Mouse (Mus musculus) R1 (cell line): ENCODE results near the gene Fosl1.
A peak's percentile ranks its signal among the peaks of the same experiment; 100 is the strongest.

ENCODE experiments used
- DNase-seq: peaks from one replicate; pipeline ENCODE4 v3.0.0-alpha.2; 2018; ENCODE audit warnings: low read depth, low spot score

The Fosl1 gene

DNA sequence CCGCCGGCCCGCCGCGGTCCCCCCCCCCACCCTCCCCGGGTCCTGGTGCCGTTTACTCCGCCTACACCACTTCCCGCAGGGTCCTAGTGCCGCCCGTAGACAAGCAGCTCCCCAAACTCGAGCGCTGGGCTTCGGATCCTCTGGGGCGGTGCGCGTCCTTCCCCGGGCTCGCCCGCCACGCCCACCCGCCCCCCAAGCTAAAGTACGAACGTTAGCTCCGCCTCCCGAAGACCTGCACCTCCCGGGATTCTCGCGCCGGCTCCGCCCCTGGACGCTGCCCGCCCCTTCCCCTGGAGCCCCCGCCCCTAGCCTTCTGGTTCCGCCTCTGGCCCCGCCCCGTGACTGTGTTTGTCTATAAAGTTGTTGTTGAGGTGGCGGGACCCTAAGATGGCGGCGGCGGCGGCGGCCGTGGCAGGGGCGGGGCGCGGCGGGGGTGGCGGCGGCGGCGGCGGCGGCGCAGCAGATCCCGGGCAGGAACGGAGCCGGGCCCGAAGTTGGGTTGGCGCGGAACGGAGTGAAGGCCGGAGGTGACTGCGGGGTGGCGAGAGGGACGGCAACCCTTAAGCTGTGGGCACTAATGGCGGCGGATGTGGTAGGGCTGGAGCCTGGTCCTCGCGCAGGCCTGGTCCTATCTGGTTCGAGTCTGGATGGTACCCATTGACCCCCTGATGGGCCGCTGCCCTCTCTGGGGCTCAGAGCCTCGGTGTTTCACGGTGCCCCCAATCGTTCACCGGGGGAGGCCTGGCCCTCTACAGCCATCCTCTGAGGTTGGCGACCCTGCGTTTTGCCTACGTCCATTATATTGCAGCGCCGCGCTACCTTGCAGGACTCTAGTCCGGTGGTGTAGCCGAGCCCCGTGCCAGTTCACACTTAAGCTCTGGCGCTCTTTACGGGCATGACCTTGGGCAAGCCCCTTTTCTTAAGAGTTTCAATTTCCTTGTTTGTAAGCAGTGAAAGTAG is 22.3 kb upstream of the Fosl1 start, which contains the start of the genes Drap1 and AI837181:
Gene Drap1 (minus strand): TSS at position 198 of the 960 bp plus-strand sequence.
Gene AI837181 (plus strand): TSS at position 363 of the 960 bp plus-strand sequence.
- peak; percentile 95 for DNase-seq

DNA sequence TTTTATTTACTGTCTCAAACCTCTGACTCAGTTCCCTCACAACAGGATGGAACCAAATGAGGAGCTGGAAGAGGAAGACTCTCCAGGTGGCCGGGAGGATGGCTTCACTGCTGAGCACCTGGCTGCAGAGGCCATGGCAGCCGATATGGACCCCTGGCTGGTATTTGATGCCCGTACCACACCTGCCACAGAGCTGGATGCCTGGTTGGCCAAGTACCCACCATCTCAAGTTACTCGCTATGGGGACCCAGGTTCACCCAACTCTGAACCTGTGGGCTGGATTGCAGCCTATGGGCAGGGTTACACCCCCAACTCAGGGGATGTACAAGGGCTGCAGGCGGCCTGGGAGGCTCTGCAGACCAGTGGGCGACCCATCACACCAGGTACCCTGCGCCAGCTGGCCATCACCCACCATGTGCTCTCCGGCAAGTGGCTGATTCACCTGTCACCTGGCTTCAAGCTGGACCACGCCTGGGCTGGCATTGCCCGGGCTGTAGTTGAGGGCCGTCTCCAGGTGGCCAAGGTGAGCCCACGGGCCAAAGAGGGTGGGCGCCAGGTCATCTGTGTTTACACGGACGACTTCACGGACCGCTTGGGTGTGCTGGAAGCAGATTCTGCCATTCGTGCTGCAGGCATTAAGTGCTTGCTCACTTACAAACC is 21.3 kb upstream of the Fosl1 start:
- no peak for DNase-seq

DNA sequence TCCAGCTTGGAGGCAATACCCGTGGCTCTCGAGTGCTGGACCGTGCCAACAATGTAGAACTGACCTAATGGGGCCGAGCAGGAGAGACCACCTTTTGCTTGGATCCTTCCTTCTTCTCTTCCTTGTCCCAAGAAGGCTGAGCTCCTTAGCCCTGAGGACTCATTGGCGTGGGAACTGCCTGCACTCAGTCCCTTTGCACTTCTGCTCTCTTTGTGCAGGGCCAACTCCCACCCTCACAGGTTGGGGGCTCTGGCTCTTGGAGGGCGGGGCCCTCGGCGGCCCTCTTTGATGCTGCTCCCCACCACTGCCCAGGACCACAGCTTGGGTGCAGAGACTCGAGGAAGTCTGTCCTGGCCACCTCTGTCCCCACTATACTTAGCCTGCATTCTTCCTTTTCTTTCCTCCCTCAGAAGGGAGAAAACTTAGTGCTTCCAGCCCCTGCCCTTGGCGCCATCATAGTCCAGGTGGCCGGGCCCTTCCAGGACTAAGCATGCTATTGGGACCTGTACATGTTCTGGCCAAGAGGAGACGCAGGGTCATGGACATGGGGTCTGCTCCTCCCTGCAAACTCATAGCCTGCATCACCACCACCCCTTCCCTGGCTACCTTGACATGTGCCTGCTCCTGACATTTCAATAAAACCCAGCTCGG is 20.6 kb upstream of the Fosl1 start:
- no peak for DNase-seq

DNA sequence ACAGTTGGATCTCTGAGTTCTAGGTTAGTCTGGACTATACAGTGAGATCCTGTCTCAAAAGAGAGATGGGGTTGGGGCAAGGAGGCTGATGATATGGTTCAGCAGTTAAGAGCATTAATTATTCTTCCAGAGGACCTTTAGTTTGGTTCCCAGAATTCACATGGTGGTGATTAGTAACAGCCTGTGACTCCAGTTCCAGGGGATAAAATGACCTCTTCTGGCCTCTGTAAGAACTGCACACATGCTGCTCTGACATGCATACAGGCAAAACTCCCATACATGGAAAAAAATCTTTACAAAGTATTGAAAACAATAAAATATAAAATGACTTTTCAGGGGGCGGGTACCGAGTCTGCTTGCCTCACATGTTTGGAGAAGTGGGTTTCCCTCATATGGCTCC is 19.3 kb upstream of the Fosl1 start:
- DNase-seq = peak; percentile 54

DNA sequence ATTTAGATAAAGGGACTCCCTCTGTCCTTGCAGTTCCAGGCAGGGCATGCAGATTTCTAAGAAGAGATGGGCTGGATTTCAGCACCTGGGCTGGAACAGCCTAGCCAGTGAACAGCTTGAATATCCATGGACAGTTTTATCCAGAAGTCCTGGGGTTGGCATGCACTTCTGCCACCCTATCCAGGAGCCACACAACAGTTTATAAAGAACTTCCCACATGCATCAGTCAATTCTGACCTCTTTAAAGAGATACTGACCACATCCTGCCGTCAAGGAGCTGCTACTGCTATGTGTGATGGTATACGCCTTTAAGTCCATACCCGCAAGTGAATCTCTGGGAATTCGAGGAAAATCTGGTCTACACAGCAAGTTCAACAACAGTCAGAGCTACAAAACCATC is 18.1 kb upstream of the Fosl1 start:
- DNase-seq = no peak

DNA sequence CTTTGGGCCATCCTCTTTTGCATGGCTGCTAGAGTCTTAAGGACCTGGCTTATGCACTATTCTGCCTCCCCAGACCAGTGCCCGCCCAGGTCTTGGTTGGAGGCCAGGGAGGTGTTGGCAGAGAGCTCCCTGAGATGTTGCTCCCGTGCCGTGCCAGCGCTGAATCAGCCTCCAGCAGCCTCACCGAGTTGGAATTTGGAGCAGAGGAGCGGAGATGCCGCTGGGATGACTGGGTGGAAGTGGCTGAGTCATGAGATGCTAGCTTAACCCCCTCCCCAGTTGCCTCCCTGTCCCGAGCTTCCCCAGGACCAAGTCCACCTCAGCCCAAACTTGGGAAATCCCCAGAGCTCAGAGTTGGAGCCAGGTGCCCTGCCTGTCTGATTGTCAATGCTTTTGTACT is 17.5 kb upstream of the Fosl1 start:
- no peak for DNase-seq

DNA sequence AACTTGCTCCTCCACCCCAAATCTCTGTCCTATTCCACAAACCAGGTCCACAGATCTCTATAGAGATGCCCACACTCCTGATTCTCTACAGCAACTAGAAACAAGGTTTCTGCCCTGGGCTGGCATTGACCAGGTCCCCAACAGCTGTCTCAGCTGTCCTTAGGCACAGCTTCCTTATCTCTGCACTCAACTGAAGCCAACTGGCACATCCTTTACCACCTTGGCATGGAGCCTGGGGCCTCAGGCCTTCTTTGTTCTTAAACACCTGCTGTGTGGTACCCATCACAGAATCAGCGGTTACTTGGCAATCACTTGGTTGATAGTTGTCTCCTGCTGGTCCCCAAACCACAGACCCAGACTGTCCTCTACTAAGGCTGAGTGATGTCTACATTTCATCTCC is 16.9 kb upstream of the Fosl1 start:
- no peak for DNase-seq

DNA sequence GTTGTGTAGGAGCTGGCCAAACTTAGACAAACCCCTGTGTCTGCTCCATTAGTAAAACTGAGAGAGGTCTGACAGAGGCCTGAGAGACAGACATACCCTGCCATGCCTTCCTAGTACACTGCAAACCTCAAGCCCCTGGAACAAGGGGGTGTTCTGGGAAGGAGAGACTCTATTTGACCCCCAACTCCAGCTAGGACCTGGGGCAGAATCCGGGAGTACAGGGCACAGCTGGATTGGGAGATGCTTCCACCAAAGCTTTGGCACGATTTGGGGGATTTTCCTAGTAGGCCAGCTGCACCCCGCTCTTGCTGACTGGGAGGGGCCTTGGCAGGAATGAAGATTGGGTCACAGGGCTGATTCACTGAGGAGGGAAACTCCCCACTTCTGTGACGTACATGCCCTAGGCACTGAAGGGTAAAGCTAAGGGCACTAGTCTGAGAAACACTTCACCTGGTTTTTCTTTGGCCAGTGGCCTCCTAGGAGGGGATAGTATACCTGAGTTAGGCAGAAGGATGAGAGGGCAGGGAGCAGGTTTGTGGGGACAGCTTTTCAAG is 15.4 kb upstream of the Fosl1 start:
- no peak for DNase-seq

DNA sequence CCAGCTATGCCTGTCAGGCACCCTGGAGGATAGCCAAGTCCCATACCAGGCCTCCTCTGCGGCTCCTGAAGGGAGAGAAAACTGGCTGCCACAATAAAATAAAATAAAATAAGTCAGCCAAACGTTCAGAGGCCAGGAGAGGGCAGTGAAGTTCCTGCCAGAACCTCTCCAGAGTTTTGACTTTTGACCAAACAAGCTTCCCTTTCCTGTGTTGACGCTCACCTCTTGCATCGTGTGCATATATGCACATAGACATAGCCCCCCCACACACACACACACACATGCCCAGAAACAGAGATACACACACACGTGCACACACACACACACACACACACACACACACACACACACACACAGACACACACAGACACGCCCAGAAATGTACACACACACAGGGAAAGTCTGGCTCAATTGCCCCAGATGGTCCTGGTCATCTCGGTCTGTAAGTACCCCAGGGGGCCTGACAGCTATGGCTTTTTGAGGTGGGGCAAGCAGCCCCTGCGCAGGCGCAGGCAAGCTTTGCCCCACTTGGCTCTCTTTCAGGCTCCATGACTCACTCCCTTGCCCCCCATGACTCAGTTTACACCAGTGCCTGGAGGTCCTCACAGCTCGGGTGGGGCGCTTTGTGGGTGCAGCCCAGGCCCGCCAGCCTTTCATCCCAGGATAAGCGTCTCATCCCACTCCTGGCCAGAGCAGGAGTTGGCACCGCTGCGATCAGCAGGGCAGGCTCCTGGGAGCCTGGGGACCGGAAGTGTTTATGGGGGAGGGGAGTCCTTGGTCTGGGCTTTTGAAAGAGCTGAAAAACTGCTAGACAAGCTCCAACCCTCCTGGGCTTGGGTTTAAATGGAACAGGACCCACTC is 14.1 kb upstream of the Fosl1 start:
- DNase-seq = peak; percentile 78

DNA sequence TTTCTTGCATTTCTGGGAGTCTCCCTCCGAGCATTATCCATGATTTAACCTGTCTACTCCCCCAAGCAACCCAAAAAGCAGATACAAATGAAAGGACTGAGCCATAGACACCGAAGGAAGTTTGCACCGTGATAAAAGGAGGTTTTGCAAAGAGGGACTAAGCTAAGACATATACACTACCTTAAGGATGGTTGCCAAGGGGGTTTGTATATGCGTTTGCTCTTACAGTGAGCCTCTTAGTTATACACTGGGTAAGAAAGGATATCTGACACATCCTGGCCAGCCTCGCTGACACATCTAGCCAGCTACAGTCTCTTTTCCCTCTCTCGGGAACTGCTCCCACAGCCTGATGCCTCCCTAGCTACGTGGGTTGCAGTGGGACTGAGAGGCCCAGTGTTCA is 13.4 kb upstream of the Fosl1 start:
- no peak for DNase-seq

DNA sequence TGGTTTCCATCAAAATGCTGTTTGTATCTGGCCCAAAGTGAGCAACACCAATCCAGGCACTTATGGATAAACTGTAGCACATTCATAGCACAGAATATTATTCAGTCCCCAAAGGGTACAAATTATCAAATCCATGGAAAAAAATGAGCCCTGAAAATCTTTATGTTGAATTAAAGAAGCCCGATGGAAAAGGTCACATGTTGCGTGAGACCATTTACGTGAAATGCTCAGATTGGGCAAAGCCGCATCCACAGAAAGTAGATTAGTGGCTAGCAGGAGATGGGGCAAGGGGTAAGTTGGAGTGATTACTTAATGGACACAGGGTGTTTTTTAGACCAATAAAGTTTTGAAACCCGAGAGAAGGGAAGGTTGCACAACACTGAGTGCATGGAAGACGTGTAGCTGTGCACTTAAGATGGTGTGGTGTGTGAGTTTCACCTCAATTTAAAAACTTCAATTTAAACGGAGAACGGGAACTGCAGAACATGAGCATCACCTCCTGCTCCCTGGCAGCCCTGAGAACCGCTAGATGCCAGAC is 2.9 kb upstream of the Fosl1 start:
- DNase-seq = no peak

DNA sequence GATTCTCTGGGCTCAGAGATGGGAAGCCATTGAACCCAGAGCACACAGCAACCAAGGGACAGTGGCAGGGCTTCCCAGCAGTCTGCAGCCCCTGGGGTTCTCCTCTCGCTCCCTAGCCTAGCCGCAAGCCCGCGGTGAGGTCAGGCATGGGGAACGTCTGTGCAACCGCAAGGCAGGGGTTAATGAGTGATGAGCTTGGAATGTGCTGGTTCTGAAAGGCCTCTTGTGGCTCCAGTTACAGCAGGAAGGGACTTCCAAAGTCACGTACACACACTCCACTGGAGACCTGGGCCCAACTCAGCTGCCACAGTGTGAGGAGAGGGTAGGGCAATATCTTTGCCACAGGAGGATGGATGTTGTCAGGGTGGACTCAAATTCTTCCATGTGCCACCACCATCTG is 2.4 kb upstream of the Fosl1 start:
- no peak for DNase-seq

DNA sequence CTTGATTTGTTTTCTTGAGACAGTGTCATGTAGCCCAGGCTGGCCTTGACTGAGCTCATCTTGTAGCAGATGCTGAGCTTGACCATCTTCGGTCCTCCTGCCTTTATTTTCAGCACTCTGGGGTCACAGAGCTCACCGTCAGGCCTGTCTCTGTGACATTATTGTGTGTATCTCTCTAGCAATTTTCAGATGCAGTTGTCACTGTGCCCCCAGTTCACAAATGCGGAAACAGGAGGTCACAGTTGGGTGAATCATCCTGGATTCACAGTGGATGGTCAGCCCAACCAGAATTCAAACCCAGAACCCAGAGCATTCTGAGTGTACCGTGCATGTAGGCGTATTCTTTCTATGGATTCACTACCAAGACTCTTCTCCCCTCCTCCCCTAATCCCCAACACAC is 1.6 kb upstream of the Fosl1 start:
- no peak for DNase-seq

DNA sequence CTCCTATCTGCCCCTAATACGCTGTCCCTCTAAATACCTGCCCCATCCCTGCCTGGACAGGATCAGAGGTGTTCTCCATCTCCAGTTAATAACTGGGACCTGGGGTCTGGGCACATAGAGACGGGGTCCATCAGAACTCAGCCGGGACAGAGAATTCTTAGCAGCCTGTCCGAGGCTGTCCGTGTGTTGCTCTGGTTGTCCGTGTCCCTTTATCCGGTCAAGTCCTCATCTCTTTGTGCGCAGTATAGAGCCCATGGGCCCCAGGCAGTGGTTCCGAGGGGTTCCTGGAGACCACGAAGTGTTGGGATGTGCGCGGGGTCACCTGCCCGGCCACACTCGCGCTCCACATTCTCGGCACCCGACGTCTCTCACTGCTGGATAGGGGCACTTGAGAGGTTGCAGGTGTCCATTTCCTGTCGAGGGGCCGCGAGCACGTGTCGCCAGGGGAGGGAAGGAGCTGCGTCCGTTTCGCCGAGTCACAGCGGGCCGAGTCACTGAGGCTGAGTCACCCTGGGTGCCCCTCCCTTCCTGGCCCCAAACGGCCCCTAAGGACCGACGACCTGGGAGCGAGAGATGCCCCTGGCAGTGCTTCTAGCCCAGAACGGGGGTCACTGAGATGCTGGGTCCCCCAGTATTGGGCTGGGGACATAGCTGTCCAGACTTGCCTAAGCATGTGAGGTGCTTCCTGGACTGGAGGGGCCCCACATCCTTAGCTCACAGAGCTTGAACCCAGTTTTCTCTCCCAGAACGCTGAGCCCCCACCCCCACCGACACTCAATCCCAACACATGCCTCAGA is 1.2 kb downstream of the Fosl1 start:
- DNase-seq = no peak

DNA sequence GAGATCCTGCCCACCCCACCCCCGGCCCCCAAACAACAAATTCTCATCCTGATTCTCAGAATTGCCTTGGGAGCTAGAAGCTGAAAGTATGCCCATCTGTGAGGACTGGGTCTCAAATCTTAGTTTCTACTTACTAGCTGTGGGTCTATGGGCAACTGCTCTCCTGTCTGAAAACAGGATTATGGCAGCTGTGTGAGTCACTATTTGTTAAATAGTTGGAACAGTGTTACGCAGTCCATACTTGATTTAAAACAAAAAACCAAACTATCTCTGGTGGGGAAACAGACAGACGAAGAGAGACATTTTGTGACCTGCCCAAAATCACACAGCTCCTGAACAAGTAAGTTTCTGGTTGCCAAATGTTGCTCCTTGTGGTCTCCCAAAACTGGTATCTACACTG is 2.3 kb downstream of the Fosl1 start:
- no peak for DNase-seq

DNA sequence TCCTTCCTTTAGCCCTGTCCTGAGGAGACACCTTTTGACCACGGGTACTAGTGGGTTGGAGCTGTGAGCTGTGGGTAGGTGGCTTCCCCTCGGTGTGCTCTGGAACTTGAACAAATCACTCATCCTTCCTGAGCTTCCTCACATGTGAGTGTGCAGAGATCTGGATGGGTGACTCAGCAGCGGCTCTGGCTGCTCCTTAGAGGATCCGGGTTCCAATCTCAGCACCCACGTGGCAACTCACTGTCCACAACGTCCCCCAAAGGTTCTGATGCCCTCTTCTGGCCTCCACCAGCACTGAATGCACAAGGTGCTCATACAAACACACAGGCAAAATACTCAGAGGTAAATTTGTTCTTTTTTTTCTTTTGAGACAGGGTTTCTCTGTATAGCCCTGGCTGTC is 4.4 kb downstream of the Fosl1 start:
- DNase-seq = no peak

DNA sequence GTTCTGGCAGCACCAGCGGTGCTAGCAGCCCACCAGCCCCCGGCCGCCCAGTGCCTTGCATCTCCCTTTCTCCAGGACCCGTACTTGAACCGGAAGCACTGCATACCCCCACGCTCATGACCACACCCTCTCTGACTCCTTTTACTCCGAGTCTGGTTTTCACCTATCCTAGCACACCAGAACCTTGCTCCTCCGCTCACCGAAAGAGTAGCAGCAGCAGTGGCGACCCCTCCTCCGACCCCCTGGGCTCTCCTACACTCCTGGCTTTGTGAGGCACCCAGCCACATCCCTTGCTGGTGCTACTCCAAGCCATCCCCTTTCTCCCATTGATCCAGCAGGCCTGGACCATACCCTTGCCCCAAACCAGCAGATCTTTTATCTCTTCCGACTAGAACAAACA is 7.7 kb downstream of the Fosl1 start:
- peak; percentile 27 for DNase-seq

DNA sequence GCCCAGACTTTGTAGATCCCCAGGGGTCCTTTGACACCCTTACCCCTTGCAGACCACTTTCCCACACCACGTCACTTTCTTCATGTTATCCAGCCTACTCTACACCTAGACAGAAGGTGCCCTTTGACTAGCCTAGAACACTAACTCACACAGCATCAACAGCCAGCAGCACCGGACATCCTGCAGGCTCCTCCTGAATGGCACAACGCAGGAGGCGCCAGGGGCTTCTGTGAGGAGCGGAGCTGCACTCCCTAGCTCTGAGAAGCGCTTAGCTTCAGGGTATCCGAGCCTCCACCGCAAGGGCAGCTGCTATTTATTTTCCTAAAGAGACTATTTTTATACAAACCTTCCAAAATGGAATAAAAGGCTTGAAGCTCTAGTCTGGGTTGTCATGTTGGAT is 8.2 kb downstream of the Fosl1 start:
- no peak for DNase-seq

DNA sequence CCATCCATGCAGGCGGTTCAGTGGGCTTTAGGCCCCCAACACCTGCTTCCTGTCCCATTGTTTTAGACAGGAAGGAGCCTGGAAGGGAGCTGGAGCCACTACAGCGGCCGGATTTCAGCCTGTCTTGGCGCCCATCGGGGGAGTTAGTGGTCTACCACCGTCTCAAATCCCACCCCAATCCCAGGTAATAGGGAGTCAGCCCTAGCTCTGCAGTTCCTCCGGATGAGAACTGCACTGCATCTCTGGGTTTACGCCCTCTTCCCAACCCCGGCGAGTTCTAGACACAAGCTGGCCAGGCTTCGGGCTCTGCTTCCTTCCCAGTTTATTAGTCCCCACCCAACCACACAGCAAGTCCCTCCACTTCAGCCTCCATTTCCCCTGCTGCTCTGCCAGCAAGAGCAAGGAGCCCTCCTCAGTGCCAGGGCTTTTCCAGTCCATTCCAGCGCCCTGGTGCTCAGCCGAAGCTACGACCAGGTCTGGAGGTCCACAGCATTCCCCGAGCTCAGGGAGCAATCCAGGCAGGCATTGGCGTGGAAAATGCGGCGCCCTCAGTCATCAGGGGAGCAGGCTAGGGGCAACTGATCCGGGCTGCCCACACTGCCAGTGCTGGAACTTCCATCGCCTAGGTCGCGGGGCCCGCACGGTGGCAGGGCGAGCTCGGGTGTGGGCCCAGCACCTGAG is 9.0 kb downstream of the Fosl1 start:
- DNase-seq = peak; percentile 43
